Mouse (Mus musculus) fat pad, adult 2 months (tissue): ENCODE measurements around the gene Lhx1.

Experiments used
- DNase-seq: peaks from one replicate; pipeline ENCODE4 v3.0.0-alpha.2; 2011; ENCODE audit warnings: low read depth, low spot score; ENCODE audit errors: extremely low read depth

Gene Lhx1

DNA sequence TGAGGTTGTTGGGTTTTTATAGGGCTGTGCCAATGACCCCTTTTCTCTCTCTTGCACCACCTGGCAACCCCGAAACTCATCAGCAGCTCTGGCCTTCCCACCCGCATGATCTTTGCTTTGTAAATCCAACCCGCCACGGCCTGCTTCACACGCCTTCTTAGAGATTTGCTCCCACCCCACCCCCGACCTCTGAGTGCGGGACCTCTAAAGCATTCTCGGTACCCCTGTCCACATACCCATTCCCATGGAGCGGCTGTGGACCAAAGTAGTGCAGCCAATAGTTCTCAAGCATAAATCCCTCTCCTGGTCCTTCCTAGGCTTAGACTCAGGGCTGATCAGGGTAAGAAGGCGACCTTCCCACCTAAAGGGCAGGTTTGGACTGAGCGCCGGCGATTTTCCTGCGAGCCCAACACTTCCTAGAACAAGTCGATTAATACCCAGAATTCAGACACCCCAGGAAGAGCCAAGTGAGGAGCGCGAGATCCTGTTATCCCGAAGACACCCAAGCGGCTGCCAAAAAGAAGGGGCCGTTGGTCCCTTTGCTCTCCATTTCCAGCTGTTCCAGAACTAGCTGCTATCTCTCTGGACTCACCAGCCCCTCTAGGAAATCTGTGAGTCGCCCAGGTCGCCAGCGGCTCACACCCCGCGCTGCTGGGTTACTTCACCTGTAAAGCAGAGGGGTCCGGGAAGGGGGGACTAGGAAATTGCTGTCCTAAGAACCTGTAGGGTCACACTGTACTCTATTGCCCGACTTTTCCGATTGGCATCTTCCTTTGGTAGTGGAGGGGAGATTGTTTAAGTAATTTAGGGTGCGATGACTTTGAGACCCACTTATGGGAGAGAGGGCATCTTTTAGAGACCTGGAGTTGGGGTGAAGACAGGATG is 1.9 kb upstream of the Lhx1 start:
- DNase-seq = no peak

DNA sequence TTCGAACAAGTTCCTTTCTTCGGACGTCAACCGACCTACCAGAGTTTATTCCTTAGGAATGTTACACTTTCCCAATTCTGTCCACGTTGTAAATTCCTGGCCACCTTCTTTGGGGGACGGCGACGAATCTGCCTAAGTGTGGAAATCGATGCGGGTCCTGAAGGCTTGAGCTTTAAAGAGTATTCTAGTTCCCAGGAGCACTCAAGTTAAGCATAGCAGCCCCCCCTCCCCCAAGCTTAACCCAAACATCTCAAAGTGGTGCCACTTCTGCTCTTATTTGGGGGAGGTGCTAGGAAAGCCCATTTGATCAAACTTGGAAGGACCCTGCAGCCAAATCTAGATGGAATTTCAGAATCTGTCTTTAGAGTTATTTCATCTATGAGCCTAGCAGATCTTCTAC is 1.1 kb upstream of the Lhx1 start:
- no peak for DNase-seq

- no peak for DNase-seq
These were observed 644 bp downstream of the Lhx1 start for GRCm38 (mm10) chr11:84524511-84525270.

DNA sequence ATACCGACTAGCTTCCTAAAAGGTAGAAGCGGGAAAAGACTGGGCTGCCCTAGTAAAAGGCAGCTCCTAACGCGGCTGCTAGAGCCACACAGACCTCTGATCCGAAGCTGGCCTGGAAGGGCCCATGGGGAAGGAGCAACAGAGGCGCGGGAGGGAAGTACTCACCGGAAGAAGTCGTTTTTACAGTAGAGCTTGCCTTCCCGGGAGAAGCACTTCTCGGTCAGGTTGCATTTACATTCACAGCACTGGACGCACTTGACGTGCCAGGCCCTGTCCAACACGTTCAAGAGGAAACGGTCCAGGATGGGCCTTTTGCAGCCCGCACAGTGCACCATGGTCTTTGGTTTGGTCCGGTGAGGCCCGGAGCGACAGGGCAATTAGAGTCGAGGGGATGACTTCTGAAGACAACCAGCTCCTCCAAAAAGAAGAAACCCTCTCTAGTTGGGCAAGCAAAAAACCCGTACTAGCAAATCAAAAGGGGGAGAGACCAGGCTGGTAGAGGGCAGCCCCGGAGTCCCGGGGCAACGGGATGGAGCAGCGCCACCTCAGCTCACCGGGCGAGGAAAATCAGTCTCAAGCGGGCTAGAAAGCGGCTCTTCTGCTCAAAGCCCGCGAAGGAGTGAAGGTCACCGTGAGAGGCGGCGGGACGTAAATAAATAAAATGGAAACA is 1.4 kb downstream of the Lhx1 start:
- no peak for DNase-seq

DNA sequence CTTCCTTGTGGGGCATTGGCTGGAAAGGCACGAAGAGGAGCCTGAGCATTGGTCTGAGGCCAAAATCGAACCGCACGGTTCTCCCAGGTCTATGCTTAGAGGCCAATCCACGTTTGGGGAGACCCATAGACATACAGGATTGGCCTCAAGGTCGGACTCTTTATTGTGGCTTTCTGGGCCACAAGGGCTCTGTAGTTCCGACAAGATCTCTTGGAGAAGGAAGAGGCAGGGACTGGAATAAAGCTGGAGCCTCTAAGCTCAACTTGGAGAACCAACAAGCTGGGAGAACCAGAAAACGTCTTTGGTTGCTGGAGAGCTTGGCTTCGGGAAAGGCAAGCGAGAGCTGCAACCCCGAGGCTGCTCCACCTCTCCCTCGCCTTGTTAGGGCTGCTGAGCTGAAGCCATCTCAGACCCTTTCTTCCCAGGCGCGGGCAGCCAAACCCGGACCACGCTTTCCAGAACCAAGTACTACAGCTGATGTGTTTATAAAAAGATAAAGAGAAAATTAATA is 2.0 kb downstream of the Lhx1 start:
- no peak for DNase-seq

DNA sequence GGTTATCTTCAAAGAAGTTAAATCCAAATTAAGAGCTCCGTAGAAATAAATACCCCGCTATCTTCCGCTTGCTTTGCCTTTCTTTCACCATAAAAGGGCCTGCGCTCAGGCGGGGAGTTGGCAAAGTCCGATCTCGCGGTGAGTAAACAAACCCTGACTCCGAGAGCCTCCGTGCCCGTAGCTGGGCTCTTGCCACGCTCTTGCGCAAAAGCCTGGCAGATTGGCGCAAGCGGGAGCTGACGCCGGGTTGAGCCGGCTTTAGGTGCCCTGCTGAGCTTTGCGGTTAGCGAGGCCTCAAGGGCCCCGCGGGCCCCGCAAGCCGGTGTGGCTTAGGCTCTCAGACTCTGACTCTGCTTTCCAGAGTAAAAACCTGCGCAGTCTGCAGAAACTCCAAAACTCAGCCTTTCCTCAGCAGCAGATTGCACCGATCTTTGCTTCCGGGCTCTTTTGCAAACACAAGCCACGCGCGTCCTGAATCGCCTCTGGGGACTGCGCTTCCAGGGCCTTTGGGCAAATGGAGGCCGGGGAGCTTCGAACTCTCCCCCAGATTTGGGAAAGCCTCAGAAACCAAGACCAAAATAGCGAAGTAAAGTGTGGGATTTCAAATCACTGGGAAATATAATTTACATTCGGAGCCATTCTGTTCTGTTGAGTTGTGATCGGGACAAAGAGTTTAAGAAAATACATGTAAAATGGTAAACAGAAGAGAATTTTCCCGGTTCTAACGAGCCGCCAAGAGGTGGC is 2.6 kb downstream of the Lhx1 start:
- no peak for DNase-seq

DNA sequence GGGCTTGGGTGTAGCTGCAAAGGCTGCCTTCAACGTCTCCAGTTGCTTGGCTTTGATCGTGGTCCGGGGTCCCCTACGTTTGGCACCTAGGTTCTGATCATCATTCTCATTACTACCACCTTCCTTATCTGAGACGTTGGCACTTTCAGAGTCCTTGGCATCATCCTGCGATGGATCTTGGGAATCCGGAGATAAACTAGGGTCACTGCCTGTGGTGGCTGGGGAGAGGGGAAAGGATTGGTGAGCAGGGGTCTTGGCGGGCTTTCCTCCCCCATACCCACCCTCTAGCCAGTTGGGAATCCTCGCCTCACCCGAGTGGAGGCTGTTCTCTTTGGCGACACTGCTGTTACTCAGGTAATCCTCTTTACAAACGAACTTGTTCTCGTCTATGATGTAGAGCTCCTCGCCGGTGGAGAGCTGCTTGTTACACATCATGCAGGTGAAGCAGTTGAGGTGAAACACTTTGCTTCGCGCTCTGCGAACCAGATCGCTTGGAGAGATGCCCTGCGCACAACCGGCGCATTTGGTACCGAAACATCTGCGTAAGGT is 3.5 kb downstream of the Lhx1 start:
- no peak for DNase-seq

DNA sequence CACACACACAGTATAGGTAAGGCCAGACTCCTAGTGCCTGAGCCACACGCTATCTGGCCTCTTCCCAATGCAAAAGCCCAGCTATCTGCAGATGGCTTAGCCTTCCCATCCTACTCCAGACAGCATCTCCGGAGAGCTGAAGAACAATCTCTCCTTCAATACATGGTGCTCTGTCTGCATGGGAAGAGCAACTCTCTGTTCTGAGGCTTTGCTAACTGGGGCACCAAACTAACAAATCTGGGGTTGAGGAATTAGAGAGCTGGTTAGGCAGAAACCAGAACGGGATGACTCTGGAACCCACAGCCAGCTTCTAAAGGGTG is 4.3 kb downstream of the Lhx1 start:
- no peak for DNase-seq

GRCm38 (mm10) chr11:84520269-84521070 is 4.9 kb downstream of the Lhx1 start:
- DNase-seq = no peak

DNA sequence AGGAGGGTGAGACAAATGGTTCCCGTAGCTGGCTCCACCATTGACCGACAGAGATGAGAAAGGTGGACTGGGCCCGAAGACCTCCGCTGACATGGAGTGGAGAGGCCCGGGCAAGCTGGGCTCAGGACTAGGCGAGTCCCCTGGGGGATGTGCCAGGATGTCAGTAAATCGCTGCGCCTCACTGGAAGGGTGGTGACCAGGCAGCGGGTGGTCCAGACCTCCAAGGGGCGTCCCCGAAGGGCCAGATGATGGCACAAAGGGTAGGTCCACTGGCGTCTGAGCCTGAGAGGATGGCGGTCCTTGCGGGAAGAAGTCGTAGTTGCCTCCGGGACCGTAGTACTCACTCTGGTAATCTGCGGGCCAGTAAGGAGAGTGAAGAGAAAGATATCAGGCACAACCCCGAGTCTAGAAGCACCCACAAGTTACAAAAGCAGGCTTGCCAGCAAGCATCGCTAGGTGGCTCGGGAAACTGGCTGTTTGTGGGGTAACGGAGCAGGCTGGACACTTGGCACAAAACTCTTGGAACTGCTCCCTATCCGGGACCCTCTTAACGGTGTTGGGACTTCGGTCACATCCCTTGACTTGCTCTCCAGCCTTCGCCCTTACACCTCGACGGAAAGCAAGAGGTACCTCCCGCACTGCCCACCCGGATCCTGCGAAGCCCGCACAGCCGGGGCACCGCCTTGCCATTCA is 5.6 kb downstream of the Lhx1 start:
- no peak for DNase-seq

DNA sequence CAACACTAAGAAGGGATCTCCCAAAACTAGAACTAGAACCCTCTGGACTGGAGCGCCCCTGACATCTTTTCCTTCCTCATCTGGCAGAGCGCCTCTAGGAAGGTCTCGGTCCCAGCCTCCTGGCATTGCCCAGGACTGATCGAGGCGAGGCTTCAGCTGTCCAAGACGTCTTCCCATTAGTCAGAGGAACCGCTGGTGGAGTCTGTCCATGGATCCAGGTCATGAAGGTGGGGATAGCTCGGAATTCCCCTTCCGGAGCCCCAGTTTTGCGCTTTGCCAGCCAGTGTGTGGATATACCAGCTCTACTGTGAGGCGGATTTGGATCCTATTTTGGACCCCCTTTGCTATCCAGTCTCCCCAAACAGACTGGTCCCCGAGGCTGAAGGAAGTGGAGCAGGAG is 6.3 kb downstream of the Lhx1 start:
- no peak for DNase-seq

GRCm38 (mm10) chr11:84518261-84518660 is 7.1 kb downstream of the Lhx1 start:
- no peak for DNase-seq

GRCm38 (mm10) chr11:84517431-84517830 is 7.9 kb downstream of the Lhx1 start:
- DNase-seq = no peak

DNA sequence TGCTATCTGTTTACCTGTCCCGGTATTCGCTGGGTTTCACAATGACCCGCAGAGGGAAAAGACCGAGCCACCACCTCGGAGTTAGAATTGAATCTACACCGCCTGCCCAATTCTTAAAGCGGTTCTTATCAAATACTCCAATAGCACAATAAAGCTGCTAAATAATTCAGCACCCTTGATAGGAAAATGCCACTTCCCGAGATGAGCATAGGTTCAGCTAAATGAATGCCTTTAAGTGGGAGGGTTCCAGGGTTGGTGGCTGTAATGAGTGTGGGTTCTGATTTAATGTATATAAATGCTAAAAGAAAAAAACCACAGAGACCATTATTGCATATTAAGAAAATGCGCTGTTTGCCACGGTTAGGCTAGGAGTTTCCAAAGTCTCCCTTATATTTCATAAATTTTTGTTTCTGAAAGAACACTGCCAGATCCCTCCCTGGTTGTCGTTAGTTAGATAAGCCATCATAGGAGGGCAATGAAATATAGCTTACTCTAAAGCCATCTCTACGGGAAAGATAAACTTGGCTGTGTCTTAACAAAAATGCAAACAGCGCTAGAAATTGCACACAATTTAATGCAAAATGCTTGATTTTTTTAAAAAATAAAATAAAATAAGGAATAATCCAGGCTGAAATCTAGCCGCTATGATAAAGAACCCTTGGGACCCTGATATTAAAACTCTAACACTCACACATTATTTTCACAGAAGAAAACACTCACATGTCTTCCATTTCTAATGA is 8.7 kb downstream of the Lhx1 start:
- DNase-seq = no peak

GRCm38 (mm10) chr11:84513171-84514116 is 11.9 kb downstream of the Lhx1 start, which contains the start of gene Aatf:
Aatf (minus strand) TSS chr11:84513522.
- peak; percentile 39 for DNase-seq

DNA sequence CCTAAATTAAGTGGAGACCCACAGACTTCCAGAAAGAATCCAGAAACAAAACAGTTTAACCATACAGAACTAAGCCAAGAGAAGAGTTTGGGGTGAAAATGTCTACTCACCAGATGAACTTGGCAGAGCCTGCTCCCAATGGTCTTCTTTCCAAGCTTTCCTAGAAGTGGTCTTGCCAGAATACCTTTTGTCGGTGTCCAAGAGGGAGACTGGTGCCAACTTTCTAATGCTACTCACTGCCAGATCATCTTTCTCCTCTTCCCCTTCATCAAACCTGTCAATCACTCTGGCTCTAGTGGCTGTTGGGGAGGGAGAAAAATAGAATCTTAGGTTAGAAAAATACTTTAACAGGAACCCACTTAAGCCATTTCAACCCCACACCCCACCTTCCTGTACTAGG is 13.3 kb downstream of the Lhx1 start:
- DNase-seq = no peak

DNA sequence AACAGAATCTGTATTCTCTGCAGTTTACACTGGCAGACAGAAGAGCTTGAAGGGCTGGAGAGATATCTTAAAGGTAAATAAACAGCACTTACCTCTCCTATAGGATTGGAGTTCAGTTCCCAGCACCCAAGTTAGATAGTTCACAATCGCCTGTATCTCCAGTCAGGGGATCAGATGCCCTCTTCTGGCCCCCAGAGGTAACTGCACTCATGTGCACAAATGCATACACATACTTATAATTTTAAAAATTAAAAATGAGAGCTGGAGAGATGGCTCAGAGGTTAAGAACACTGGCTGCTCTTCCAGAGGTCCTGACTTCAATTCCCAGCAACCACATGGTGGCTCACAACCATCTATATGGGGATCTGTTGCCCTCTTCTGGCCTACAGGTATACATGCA is 21.0 kb downstream of the Lhx1 start:
- DNase-seq = no peak
